Mouse (Mus musculus) spleen, postnatal 14 days (tissue): Measurements from ENCODE around the gene Sema4f.

Source experiments
- DNase-seq, 2 experiments: peaks; one replicate each; pipeline ENCODE4 v3.0.0; 2021 to 2022; ENCODE audit warnings: low spot score in 2 of 2

Gene Sema4f

GRCm38 (mm10) chr6:82915889-82916288, 23.7 kb downstream of the Sema4f start:
- DNase-seq = peak; percentile 46 to 63

DNA sequence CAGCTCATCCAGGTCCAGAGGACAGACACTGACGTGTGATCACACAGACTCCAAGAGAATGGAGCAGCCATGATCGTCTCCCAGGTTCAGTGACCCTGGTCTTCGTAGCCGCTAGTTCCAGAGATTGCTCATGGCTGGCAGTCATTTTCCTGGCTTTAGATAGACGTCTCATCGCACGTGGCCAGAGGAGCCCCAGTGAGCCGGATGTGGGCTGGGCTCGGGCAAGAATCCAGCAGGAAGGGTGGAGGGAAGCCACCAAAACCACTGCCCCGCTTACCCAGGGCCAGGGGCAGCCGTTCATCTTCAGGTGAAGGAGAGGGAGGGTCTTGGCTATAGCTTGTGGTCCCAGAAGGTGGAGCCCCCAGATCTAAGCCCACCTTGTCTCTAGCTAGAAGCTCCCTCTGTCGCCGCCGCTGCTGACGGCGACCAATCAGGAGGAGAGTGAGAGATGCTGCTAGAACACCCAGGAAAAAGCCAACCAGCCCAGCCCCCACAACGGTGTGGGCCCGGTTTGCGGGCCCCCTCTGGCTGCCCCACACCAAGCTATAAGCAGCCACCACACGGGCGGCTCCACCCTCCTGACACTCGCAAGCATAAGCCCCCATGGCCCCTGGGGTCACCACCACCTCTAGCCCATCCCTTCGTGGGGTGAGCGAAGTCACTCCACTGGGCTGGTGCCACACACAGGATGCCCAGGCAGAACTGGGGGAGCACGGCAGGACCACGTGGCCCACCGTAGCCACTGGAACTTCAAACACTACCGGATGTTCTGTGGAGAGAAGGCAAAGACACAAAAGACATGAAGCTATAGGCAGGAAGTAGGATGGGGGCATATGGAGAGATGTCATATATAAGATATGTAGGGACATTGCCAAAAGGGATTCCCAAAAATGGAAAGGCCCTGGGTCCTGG, 26.0 kb downstream of the Sema4f start:
- DNase-seq = peak in 1 of 2 experiments; percentile 9

DNA sequence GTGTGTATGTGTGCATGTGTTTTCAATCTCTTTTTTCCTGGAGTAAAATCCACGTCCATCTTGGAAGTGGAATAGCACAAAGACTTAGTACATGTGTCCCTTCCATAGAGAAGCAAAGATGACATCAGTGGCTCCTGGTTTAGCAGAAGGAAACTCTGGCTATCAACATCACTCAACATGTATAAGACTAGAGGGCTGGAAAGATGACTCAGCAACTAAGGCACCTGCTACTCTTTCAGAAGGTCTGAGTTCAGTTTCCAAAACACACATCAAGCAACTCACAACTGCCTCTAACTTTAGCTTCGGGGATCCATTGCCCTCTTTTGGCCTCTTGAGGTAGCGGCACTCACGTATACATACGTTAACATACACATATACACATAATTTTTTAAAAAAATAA, 28.3 kb downstream of the Sema4f start:
- DNase-seq = no peak

DNA sequence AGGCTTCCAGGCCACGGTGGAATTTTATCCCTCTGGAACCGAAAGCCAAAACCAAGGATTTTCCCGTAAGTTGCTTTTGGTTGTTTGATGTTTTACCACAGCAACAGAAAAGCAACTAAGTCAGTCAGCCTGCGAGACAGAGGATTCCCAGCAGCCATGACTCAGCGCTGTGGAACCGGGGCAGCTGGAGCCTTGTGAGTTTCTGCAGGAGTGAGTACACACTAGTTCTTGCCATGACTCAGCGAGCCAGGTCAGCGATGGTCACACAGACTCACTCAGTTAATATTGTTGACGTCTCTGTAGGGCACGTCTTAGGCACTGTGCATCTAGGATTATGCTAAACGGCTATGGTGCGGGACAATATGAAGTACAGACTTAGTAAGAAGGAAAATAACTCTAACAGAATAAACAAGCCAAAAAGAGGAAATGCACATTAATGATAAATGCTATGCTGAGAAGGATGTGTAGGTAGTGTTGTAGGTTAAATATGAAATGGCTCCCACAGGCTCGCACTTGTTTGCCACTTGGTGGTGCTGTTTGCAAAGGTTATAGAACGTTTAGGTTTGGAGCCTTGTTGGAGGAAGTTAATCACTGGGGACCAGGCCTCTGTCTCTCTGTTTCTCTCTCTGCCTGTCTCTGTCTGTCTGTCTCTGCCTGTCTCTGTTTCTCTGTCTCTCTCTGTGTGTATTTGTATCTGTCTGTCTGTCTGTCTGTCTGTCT, 30.3 kb downstream of the Sema4f start:
- DNase-seq = no peak

- DNase-seq = no peak
These were observed 31.5 kb downstream of the Sema4f start for GRCm38 (mm10) chr6:82908034-82908433.

GRCm38 (mm10) chr6:82906985-82907384, 32.6 kb downstream of the Sema4f start:
- no peak for DNase-seq

DNA sequence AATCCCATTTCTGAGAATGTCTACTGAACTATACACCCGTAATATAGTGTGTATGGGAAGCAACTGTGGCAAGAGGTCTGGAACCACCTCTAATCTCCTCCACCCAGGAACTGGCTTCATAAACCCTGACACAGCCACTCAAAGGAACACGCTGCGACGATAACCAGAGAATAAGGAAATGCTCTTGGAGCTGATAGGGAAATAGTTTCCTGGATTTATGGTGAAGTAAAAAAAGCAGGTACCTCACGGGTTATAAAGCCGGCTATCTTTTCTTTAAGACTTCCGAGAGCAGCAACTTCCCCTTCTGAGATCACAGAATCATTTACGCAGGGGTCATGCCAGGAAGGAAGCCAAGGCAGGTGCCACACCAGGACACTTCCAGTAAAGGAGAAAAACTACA, 37.0 kb downstream of the Sema4f start:
- no peak for DNase-seq

DNA sequence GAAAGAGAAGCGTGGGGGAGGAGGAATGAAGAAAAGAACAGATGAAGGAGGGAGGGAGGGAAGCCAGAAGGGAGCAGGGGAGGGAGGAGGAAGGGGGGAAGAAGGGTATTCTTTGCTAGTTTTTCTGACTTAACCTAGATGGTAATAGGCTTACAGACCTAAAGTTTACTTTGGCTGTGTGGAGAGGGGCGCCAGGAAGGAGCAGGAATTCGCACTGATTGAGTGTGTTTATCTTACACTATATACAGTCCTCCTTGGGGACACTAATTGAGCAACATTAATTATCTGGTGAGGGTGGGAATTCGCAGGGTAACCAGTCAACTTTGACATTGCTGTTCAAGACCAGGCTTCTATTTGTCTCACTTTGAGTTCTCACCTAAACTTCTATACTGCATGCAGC, 40.8 kb downstream of the Sema4f start:
- DNase-seq = no peak

GRCm38 (mm10) chr6:82898227-82898626, 41.3 kb downstream of the Sema4f start:
- no peak for DNase-seq

GRCm38 (mm10) chr6:82897311-82897710, 42.3 kb downstream of the Sema4f start:
- DNase-seq = no peak

DNA sequence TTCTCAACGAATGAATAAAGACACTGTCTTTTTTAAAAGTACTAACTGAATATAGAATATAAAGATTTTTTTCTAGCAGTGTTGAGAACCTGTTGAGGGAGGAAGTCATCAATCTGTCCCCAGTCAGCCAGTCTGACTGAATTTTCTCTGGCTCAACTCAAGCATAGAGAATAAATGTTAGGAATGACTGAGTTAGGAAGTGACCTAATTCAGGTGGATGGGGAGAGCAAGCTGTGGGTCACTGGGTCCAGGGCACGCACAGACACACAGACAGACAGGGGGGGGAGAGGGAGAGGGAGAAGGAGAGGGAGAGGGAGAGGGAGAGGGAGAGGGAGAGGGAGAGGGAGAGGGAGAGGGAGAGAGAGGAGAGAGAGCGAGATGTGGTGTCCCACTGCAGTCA, 46.2 kb downstream of the Sema4f start:
- no peak for DNase-seq

DNA sequence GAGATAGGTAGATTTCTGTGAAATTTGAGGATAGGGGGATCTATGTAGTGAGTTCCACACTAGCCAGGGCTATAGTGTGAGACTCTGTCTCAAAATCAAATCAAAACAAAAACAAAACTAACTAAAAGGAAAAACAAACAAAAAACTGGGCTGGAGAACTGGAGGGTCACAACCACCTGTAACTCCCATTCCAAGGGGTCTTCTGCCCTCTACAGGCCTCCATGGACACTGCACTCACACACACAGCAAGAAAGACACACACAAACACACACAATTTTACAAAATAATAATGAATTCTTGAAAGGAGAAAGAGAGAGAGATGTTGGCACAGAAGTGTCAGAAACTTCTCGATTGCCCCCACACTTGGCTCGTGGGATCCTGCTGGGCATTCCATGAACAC, 47.0 kb downstream of the Sema4f start:
- peak in 1 of 2 experiments; percentile 16 for DNase-seq

- DNase-seq = no peak
These were observed 48.1 kb downstream of the Sema4f start for GRCm38 (mm10) chr6:82891488-82891887.

DNA sequence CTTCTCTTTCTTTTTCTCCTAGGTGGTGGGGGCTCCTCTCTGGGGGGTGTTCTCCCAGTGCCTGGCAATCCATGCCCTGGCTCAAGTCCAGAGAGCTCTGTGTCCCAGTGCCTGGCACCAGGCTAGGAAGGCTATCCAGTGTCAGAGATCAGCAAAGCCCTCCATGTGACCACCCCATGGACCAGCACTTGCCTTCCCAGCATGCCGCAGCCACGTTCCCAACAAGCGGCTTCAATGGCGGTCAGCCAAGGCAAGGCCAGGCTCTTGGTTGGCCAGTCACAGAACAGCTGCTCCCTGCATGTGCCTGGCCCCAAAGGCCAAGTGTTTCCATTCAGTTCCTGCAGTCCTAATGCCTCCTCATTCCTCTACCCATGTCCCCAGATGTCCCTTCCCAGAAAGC, 53.2 kb downstream of the Sema4f start:
- DNase-seq = no peak

DNA sequence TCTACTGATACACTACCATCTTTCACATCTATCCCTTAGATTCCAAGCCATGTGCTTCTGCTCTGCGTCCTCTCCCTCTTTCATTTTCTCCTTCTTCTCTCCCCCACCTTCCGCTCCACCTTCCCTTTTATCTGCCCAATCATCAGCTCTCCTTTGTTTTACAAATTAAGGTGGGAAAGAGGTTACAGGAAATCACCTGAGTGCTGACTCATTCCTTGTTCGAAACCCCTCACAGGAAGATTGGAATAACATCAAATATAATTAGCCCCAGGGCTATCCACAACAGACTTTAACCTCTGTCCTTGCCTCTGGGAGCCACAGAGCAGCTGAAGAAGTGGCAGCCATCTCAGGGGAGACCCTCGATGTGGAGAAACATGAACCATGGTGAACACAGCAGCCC, 53.7 kb downstream of the Sema4f start:
- DNase-seq = no peak

GRCm38 (mm10) chr6:82885441-82885840, 54.1 kb downstream of the Sema4f start:
- DNase-seq = no peak

GRCm38 (mm10) chr6:82884570-82884969, 55.0 kb downstream of the Sema4f start:
- no peak for DNase-seq

GRCm38 (mm10) chr6:82881485-82882096, 58.0 kb downstream of the Sema4f start:
- peak in 1 of 2 experiments; percentile 10 for DNase-seq

DNA sequence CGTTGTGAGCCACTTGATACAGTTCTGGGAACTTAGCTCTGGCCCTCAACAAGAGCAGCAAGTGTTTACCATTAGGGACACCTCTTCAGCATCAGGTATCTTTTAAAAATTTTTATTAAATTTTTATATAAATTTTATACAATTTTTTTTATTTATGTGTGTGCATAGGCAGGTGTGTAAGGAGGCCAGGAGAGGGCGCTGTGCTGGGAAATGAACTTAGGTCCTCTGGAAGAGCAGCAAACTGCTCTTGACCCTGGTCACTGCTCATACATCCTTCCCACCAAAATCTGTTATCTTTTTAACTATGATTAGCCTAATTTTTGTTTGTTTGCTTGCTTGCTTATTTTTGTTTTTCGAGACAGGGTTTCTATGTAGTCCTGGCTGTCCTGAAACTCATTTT, 58.8 kb downstream of the Sema4f start:
- no peak for DNase-seq

- no peak for DNase-seq
These were observed 60.0 kb downstream of the Sema4f start for GRCm38 (mm10) chr6:82879463-82880089.

DNA sequence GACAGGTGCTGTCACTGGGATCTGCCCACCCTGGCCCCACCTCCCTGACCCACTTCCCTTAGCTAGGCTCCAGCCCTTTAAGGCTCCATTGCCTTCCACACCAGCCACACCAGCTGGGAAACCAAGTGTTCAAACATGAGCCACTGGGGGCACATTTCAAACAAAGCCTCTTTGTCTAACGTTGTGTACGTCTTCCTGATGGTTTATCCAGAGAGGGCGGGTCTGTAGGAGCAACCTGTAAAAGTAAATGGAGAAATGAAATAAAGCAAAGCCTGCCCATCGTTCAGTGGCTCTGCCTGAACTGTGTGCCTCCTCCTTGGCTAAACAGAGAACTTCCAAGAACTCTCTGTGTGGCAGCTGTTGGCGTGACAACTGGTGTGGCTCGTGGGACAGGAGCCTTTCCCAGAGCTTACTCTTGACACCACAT, 64.0 kb downstream of the Sema4f start:
- DNase-seq = no peak

DNA sequence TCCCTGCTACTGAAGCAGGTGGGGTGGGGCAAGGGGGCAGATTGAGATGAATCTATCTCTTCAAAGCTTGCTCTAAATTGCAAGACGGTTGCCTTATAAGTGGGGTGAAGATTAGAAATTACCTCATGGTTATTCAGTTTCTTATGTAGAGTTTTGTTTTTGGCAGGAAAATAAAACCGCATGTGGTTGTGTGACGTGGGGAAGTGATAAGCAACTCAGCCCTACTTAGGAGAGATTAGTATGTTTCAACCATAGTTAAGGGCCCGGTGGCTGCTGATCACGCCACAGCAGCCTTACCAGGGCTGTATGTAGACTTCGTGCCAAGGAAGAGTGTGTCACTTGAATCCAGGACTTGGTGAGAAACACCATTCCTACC, 67.2 kb downstream of the Sema4f start:
- no peak for DNase-seq
